Mouse (Mus musculus): Measurements from ENCODE around the gene Slc29a2. TPM values are rescaled to one million over a fixed set of nuclear protein-coding genes. Genes with fewer than 3 reads are reported as not detected.
A peak's percentile ranks its signal among the peaks of the same experiment; 100 is the strongest.

Slc29a2 gene
- polyA plus RNA-seq, 1 experiment from 2014 or later = 5.1 TPM

DNA sequence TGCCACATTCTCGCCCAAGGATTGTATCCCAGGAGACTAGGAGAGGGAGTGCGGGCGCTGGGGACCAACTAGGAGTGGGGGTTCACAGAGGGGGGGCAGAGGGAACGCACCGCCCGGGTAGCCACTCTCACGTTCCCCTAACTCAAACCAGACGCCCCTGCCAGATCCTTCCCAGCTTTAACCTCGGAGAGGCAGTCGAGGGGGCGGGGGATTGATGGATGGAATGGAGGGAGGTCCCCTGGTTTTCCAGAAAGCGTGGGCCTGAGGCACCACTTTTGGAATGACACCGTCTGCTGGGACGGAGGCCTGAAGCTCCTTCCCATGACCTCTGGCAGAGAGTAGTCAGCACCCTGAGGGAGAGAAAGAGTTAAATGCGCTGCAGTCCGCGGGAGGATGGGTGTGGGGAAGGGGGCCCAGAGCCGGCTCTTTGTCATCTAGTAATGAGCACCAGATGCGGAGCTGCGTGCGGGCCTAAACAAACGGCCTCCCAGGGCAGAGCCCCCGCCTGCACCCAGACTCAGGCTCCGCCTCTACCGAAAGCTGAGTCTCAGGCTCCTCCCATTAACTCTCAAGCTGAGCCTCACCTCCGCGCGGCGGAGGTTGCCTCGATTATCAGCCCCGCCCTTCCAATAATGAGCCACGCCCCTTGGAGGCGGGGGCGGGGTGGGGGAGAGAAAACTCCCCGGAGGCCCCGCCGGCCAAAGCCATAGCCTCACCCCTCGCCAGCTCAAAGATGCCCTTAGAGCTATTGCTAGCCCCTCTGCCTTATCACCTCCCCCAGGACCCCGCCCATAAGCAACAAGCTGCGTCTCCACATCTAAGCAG is 48.1 kb downstream of the Slc29a2 start:
- Histone ChIP-seq H3K27me3 (peaks cover 10% of the 10 kb centered on the region), H3K9me3 (no peaks in the 10 kb centered on the region), H3K4me1 (peaks cover 39% of the 10 kb centered on the region), H3K9ac (peak overlapping the region; percentile 44), H3K27ac (peak overlapping the region; percentile 97), H3K4me2 (replicated peaks) (peak overlapping the region; percentile 86), H3K36me3 (no peaks in the 10 kb centered on the region), H3K4me3 (peak overlapping the region; percentile 59)
- WGBS = under 1% methylated on average over 40 of the region's 40 CpGs
- peak; percentile 88 for ATAC-seq (ENCODE audit: insufficient number of reproducible peaks, insufficient read depth, low FRiP score, low TSS enrichment)

DNA sequence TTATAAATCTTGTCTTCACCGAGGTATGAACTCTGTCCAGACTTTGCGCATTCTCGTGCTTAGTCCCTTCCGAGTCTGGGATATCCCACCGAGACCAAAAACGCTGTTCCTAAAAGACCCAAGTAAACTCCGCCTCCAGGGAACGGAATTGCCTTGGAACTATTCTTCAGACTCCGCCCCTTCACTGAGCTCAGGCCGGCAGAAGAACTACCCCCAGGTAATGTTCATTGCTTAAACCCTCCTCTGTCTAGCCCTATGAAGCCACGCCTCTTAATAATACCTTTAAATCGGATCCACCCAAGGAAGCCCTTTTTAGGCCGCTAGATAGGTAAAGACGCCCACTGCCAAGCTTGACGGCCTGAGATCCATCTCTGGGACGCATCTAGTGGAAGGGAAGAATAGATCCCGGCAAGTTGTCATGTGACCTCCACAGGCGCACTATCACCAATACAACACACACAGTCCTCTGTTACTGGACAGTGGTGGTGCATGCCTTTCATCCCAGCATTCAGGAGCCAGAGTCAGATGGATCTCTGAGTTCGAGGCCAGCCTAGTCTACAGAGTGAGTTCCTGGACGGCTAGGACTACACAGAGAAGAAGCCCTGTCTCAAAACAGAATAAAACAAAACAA is 48.8 kb downstream of the Slc29a2 start:
- Histone ChIP-seq H3K27ac (peak overlapping the region; percentile 97), H3K4me1 (peaks cover 31% of the 10 kb centered on the region), H3K4me3 (peak overlapping the region; percentile 59), H3K9ac (peak overlapping the region; percentile 44), H3K4me2 (replicated peaks) (peak overlapping the region; percentile 86), H3K9me3 (no peaks in the 10 kb centered on the region), H3K36me3 (no peaks in the 10 kb centered on the region), H3K27me3 (peaks cover 10% of the 10 kb centered on the region)
- WGBS = 2% methylated on average over 20 of the region's 20 CpGs
- ATAC-seq (ENCODE audit: insufficient number of reproducible peaks, insufficient read depth, low FRiP score, low TSS enrichment) = 0 out of 2 replicates have a peak, but pooled peaks have one; percentile 1

DNA sequence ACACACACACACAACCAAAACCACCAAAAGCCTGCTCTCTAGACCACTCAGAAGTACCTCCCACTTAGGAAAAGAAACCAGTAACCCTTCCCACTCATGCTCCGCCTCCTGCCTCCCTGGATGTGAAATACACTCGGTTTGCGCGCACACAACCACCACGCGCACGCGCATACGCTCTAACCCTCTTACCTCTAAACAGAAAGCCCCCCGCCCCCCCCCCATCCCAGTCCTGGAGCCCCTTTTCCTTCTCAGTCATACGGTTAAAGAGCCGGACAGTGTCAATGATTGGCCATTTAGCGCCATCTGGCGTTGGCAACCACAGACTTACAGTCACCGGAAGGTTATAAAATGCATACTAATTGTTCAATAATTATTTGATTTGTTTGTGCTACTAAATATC is 49.4 kb downstream of the Slc29a2 start:
- WGBS = 2% methylated on average over 15 of the region's 15 CpGs
- Histone ChIP-seq H3K36me3 (no peaks in the 10 kb centered on the region), H3K27me3 (peaks cover 10% of the 10 kb centered on the region), H3K9ac (no peak overlapping the region), H3K4me1 (peaks cover 29% of the 10 kb centered on the region), H3K9me3 (no peaks in the 10 kb centered on the region), H3K4me3 (peak overlapping the region; percentile 59), H3K27ac (peak overlapping the region; percentile 97), H3K4me2 (replicated peaks) (peak overlapping the region; percentile 86)
- ATAC-seq (ENCODE audit: insufficient number of reproducible peaks, insufficient read depth, low FRiP score, low TSS enrichment) = 0 out of 2 replicates have a peak, but pooled peaks have one; percentile 4

DNA sequence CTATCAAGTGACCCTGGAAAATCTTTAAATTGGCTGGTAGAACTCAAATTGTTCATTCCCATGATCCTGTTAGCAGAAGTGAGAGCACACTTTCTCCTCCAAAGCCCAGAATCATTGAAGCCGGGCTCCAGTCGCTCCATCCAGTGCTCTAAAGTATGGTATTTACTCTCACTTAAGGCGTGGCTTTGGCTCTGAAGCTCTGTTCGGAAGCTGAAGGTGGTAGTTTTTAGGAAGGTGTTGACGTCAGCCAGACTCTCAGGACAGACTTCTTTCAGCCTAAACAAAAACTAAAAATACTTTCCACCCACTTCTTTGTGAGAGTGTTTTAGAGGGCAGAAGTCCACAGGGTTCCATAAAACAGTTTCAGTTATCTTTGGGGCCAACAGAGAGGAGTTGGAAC is 49.9 kb downstream of the Slc29a2 start:
- Histone ChIP-seq H3K4me2 (replicated peaks) (peak overlapping the region; percentile 86; the same call in 1 of the 2 replicates), H3K4me3 (peak overlapping the region; percentile 59; the same call in 1 of the 2 replicates), H3K9me3 (no peaks in the 10 kb centered on the region), H3K9ac (no peak overlapping the region), H3K27me3 (peaks cover 12% of the 10 kb centered on the region), H3K4me1 (peaks cover 28% of the 10 kb centered on the region), H3K36me3 (no peaks in the 10 kb centered on the region), H3K27ac (no peak overlapping the region)
- ATAC-seq (ENCODE audit: insufficient number of reproducible peaks, insufficient read depth, low FRiP score, low TSS enrichment) = no peak
- WGBS = 44% methylated on average over 5 of the region's 5 CpGs

DNA sequence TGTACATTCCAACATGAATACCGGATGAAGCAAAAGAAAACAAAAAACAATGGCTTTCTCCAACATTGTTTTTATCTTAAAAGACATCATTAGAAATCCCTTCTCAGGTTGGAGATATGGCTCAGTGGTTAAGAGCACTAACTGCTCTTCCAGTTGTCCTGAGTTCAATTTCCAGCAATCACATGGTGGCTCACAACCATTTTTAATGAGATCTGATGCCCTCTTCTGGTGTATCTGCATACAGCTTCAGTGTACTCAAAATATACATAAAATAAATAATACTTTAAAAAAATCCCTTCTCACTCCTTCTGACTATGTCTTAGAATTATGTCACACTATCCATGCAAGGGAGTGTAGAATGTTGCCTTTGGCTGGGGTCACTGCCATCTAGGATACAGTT is 55.6 kb downstream of the Slc29a2 start:
- no peaks in the 10 kb centered on the region for H3K4me1 ChIP-seq
- H3K4me2 ChIP-seq (replicated peaks) = no peak overlapping the region
- 81% methylated on average over 1 of the region's 1 CpGs for WGBS
- H3K9ac ChIP-seq = no peak overlapping the region
- no peak overlapping the region for H3K4me3 ChIP-seq
- no peak overlapping the region for H3K27ac ChIP-seq
- peaks cover 48% of the 10 kb centered on the region for H3K27me3 ChIP-seq
- no peaks in the 10 kb centered on the region for H3K36me3 ChIP-seq
- no peaks in the 10 kb centered on the region for H3K9me3 ChIP-seq
- no peak for ATAC-seq (ENCODE audit: insufficient number of reproducible peaks, insufficient read depth, low FRiP score, low TSS enrichment)

Other genes with a start within 250 kb of the Slc29a2 start
- gene Rbm4, start 230.0 kb upstream of the Slc29a2 start, polyA plus RNA-seq (2016; fragmentation: Nextera tagmentation; extraction: Ambion mirVana) = 86.8 and 89.3 TPM in 2 replicates
- 34.2 and 45.1 TPM in 2 replicates for gene Gm21992, start 212.2 kb upstream of the Slc29a2 start, polyA plus RNA-seq (2016; fragmentation: Nextera tagmentation; extraction: Ambion mirVana)
- gene Rbm14, start 212.2 kb upstream of the Slc29a2 start, polyA plus RNA-seq (2016; fragmentation: Nextera tagmentation; extraction: Ambion mirVana) = 104 and 110 TPM in 2 replicates
- 53.8 and 57.3 TPM in 2 replicates for gene Ccs, start 184.5 kb upstream of the Slc29a2 start, polyA plus RNA-seq (2016; fragmentation: Nextera tagmentation; extraction: Ambion mirVana)
- gene Ccdc87, start 184.5 kb upstream of the Slc29a2 start, polyA plus RNA-seq (2016; fragmentation: Nextera tagmentation; extraction: Ambion mirVana) = 0.18 and 0.24 TPM in 2 replicates
- 37.6 and 45.1 TPM in 2 replicates for gene Ctsf, start 168.7 kb upstream of the Slc29a2 start, polyA plus RNA-seq (2016; fragmentation: Nextera tagmentation; extraction: Ambion mirVana)
- 6.0 and 6.8 TPM in 2 replicates for gene Actn3, start 146.0 kb upstream of the Slc29a2 start, polyA plus RNA-seq (2016; fragmentation: Nextera tagmentation; extraction: Ambion mirVana)
- 12.0 and 12.1 TPM in 2 replicates for gene Zdhhc24, start 145.2 kb upstream of the Slc29a2 start, polyA plus RNA-seq (2016; fragmentation: Nextera tagmentation; extraction: Ambion mirVana)
- 5.6 and 5.7 TPM in 2 replicates for gene Bbs1, start 117.2 kb upstream of the Slc29a2 start, polyA plus RNA-seq (2016; fragmentation: Nextera tagmentation; extraction: Ambion mirVana)
- 144 and 147 TPM in 2 replicates for gene Dpp3, start 95.6 kb upstream of the Slc29a2 start, polyA plus RNA-seq (2016; fragmentation: Nextera tagmentation; extraction: Ambion mirVana)
- 3.2 and 3.7 TPM in 2 replicates for gene Peli3, start 80.7 kb upstream of the Slc29a2 start, polyA plus RNA-seq (2016; fragmentation: Nextera tagmentation; extraction: Ambion mirVana)
- 141 and 142 TPM in 2 replicates for gene Mrpl11, start 61.7 kb upstream of the Slc29a2 start, polyA plus RNA-seq (2016; fragmentation: Nextera tagmentation; extraction: Ambion mirVana)
- 0.08 TPM in 1 of 2 replicates, not detected in the other for gene Npas4, start 33.5 kb upstream of the Slc29a2 start, polyA plus RNA-seq (2016; fragmentation: Nextera tagmentation; extraction: Ambion mirVana)
- gene B4gat1, start 15.0 kb downstream of the Slc29a2 start, polyA plus RNA-seq (2016; fragmentation: Nextera tagmentation; extraction: Ambion mirVana) = 46.4 and 48.1 TPM in 2 replicates
- 3.5 and 4.7 TPM in 2 replicates for gene AC124502.3, start 15.0 kb downstream of the Slc29a2 start, polyA plus RNA-seq (2016; fragmentation: Nextera tagmentation; extraction: Ambion mirVana)
- 38.4 and 45.4 TPM in 2 replicates for gene Brms1, start 17.5 kb downstream of the Slc29a2 start, polyA plus RNA-seq (2016; fragmentation: Nextera tagmentation; extraction: Ambion mirVana)
- gene Rin1, start 26.6 kb downstream of the Slc29a2 start, polyA plus RNA-seq (2016; fragmentation: Nextera tagmentation; extraction: Ambion mirVana) = 1.8 and 2.4 TPM in 2 replicates
- gene Cd248, start 44.2 kb downstream of the Slc29a2 start, polyA plus RNA-seq (2016; fragmentation: Nextera tagmentation; extraction: Ambion mirVana) = 54.4 and 64.3 TPM in 2 replicates
- gene Tmem151a, start 61.7 kb downstream of the Slc29a2 start, polyA plus RNA-seq (2016; fragmentation: Nextera tagmentation; extraction: Ambion mirVana) = 2.9 and 3.7 TPM in 2 replicates
- 67.3 and 73.4 TPM in 2 replicates for gene Yif1a, start 64.7 kb downstream of the Slc29a2 start, polyA plus RNA-seq (2016; fragmentation: Nextera tagmentation; extraction: Ambion mirVana)
- 69.7 and 74.9 TPM in 2 replicates for gene Cnih2, start 74.7 kb downstream of the Slc29a2 start, polyA plus RNA-seq (2016; fragmentation: Nextera tagmentation; extraction: Ambion mirVana)
- gene Rab1b, start 83.2 kb downstream of the Slc29a2 start, polyA plus RNA-seq (2016; fragmentation: Nextera tagmentation; extraction: Ambion mirVana) = 247 and 248 TPM in 2 replicates
- gene Klc2, start 94.7 kb downstream of the Slc29a2 start, polyA plus RNA-seq (2016; fragmentation: Nextera tagmentation; extraction: Ambion mirVana) = 30.6 and 35.3 TPM in 2 replicates
- 31.3 and 32.2 TPM in 2 replicates for gene Pacs1, start 249.3 kb downstream of the Slc29a2 start, polyA plus RNA-seq (2016; fragmentation: Nextera tagmentation; extraction: Ambion mirVana)

All from embryonic facial prominence, embryonic 12.5 days (tissue).